Mouse (Mus musculus) testis, adult 2 months (tissue): ENCODE results near the gene Btbd1. TPM values are rescaled to one million over a fixed set of nuclear protein-coding genes. Genes with fewer than 3 reads are reported as not detected.

Experiments
- H3K27ac ChIP-seq: fragments of 200-500 bp; 2 replicates; pipeline ENCODE4 v1.5.1; 2012; ENCODE audit warnings: low read depth, low read length; ENCODE audit not compliant: control insufficient read depth, insufficient read depth
- H3K27me3 ChIP-seq: fragments of 200-500 bp; 2 replicates; pipeline ENCODE4 v1.6.1; 2012; ENCODE audit warnings: mild to moderate bottlenecking, low read length, moderate library complexity; ENCODE audit not compliant: control insufficient read depth, insufficient read depth
- H3K36me3 ChIP-seq: fragments of 200-500 bp; 2 replicates; pipeline ENCODE4 v1.6.1; 2012; ENCODE audit warnings: mild to moderate bottlenecking, low read length; ENCODE audit not compliant: control insufficient read depth, insufficient read depth
- H3K4me1 ChIP-seq: fragments of 200-500 bp; 2 replicates; pipeline ENCODE4 v1.6.1; 2012; ENCODE audit warnings: low read length; ENCODE audit not compliant: control insufficient read depth, insufficient read depth
- H3K4me3 ChIP-seq: fragments of 200-500 bp; 2 replicates; pipeline ENCODE4 v1.5.1; 2012; ENCODE audit warnings: low read depth, mild to moderate bottlenecking, low read length, moderate library complexity, mixed read lengths; ENCODE audit not compliant: control insufficient read depth
- CTCF ChIP-seq: fragments of 200-500 bp; IDR thresholded peaks from 2 replicates; pipeline ENCODE4 v1.5.1; 2012; ENCODE audit warnings: low read depth, mild to moderate bottlenecking, inconsistent platforms, low read length, moderate library complexity; ENCODE audit not compliant: control insufficient read depth, insufficient read depth, insufficient replicate concordance
- POLR2A ChIP-seq: fragments of 200-500 bp; IDR thresholded peaks from 2 replicates; pipeline ENCODE4 v1.6.1; 2012; ENCODE audit warnings: low read depth, mild to moderate bottlenecking, inconsistent platforms, low read length, moderate library complexity; ENCODE audit not compliant: control insufficient read depth
- polyA plus RNA-seq: library from polyadenylated mRNA; depleted of rRNA; stranded (reverse); fragments of >200 nt; gene quantifications from 2 replicates; pipeline ENCODE4 v1.2.3, GENCODE M21; 2012

Btbd1 gene
- polyA plus RNA-seq, 1 experiment = 202 TPM

- Histone ChIP-seq H3K4me3 (no peak overlapping the region), H3K27me3 (no peaks in the 10 kb centered on the region), H3K27ac (no peak overlapping the region), H3K36me3 (no peaks in the 10 kb centered on the region), H3K4me1 (no peaks in the 10 kb centered on the region)
- TF ChIP-seq POLR2A = no peak
- no peak for TF ChIP-seq CTCF
Measured at GRCm38 (mm10) chr7:81849633-81850032, 20.4 kb upstream of the Btbd1 start.

DNA sequence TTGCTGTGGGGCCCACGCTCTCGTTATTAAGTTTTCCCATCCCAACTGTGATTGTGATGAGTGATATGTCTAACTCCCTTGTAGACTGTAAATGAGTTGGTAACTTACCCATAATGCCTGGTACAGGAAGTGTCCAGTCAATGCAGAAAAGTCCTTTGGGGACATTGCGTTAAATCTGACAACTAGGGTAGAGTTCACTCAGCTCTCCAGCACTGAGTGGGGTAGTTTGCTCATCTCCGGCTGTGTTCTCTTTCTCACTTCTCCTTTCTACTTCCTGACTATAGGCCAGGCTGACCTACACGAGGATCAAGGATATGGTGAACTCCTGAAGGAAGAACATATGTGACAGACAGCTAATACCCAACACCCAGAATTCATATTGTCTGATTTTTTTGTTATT is 20.0 kb upstream of the Btbd1 start:
- Histone ChIP-seq H3K4me3 (no peak overlapping the region), H3K27ac (no peak overlapping the region), H3K36me3 (no peaks in the 10 kb centered on the region), H3K4me1 (no peaks in the 10 kb centered on the region), H3K27me3 (no peaks in the 10 kb centered on the region)
- no peak for TF ChIP-seq POLR2A
- TF ChIP-seq CTCF = no peak

DNA sequence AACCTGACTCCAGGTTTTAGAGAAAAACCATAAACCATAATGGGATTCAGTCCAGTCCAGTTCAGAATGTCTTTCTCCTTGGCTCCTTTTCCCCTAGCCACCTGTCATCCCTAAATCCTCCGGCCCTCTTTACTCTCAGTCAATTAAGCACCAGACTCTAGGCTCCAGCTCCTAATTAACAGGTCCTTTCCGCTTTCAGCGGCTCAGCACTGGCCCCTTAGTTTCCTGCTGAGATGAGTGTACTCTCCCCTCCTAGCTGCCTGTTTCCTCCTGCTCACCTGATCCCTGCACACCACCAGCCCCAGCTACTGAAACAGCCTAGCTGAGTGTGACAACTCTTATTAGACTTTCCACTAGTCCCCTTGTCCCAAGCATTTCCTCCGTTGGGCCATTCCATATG is 18.5 kb upstream of the Btbd1 start:
- TF ChIP-seq CTCF (no peak), POLR2A (no peak)
- no peaks in the 10 kb centered on the region for H3K4me1 ChIP-seq
- H3K4me3 ChIP-seq = no peak overlapping the region
- H3K27me3 ChIP-seq = no peaks in the 10 kb centered on the region
- no peaks in the 10 kb centered on the region for H3K36me3 ChIP-seq
- H3K27ac ChIP-seq = no peak overlapping the region

DNA sequence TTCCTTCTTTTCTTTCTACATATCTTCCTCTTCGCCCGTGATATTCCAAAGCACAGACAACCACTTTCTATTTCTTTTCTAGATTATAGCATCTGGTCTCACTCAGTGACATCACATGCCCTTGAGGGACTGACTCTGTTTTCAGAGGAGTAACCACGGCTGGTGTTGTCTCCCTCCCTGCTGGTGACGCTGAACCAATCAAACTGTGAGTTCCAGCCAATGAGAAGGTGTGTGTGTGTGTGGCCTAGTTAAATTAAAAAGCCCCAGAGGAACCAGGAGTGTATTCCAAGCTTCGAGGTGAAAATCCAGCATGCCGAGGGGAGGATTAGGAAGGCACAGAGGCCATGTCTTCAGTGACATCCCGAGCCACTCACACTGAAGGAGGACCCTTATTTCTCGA is 17.8 kb upstream of the Btbd1 start:
- Histone ChIP-seq H3K4me3 (no peak overlapping the region), H3K36me3 (no peaks in the 10 kb centered on the region), H3K27ac (no peak overlapping the region), H3K27me3 (no peaks in the 10 kb centered on the region), H3K4me1 (no peaks in the 10 kb centered on the region)
- TF ChIP-seq POLR2A = no peak
- TF ChIP-seq CTCF = no peak

DNA sequence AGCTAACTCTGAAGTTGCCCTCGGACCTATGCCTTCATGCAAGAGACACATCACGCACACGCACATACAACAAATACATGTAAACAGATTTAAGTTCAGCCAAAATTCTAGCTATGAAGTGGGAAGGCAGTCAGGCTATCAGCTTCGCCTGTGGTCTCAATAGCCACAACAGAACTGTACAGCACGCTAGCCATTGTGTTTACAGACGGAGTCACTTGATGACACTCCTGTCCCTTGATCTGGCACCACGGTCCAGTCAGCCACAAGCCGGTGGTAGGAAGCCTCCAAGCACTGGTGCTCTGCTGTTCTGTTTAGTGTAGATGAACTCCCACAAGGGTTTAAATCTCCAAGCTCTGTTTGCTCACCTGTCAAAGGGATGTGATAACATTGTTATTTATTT is 16.8 kb upstream of the Btbd1 start:
- Histone ChIP-seq H3K36me3 (no peaks in the 10 kb centered on the region), H3K4me1 (no peaks in the 10 kb centered on the region), H3K27ac (no peak overlapping the region), H3K27me3 (no peaks in the 10 kb centered on the region), H3K4me3 (no peak overlapping the region)
- TF ChIP-seq POLR2A (no peak), CTCF (no peak)

- no peak overlapping the region for H3K4me3 ChIP-seq
- TF ChIP-seq POLR2A (no peak), CTCF (no peak)
- no peaks in the 10 kb centered on the region for H3K4me1 ChIP-seq
- H3K27ac ChIP-seq = no peak overlapping the region
- H3K27me3 ChIP-seq = no peaks in the 10 kb centered on the region
- no peaks in the 10 kb centered on the region for H3K36me3 ChIP-seq
Measured at GRCm38 (mm10) chr7:81845313-81845712, 16.1 kb upstream of the Btbd1 start.

- TF ChIP-seq CTCF (no peak), POLR2A (no peak)
- Histone ChIP-seq H3K27me3 (no peaks in the 10 kb centered on the region), H3K4me3 (no peak overlapping the region), H3K4me1 (no peaks in the 10 kb centered on the region), H3K27ac (no peak overlapping the region), H3K36me3 (no peaks in the 10 kb centered on the region)
Measured at GRCm38 (mm10) chr7:81844801-81845200, 15.6 kb upstream of the Btbd1 start.

DNA sequence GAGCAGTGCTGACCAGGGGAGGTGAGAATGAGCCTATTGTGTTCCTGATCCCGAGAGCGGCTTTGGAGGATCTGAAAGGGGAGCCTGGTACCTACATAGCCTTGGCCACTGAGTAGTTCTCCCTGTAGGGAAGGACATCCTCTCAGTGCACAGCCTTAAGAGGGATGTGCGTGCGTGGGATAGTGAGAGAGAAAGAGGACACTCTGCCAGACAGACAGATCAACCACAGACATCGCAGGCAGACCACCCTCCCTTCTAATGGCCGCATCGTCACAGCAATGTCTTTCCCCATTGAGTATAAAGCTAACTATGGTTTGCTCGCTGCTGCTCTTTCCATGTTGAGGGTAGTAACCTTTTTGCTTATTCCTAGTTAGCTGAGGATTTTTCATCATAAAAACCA is 14.7 kb upstream of the Btbd1 start:
- H3K36me3 ChIP-seq = no peaks in the 10 kb centered on the region
- no peaks in the 10 kb centered on the region for H3K27me3 ChIP-seq
- H3K27ac ChIP-seq = no peak overlapping the region
- H3K4me3 ChIP-seq = no peak overlapping the region
- TF ChIP-seq POLR2A = no peak
- TF ChIP-seq CTCF = no peak
- no peaks in the 10 kb centered on the region for H3K4me1 ChIP-seq
